Comparison of ENCODE assay signal across 17 mouse cellular contexts in the genomic region with DNA sequence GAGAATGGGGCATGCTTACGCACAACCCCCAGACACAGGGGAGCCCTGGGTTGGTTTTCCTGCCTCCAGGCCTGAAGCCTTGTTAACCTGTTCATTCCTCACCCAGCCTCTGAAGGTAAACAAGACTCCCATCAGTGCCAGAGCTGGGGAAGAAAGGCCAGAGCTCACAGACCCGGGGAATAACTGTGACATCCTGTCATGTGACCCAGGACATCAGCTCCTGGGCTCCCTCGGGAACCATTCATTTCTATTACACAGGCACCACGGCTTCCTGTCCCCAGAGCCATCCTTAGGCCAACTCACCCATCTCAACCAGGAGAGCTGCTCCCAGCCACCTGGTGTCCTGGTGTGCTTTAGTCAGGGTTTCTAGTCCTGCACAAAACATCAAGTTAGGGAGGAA. TPM values are rescaled to one million over a fixed set of nuclear protein-coding genes. Genes with fewer than 3 reads are reported as not detected.
DNase-seq lines count a peak whose midpoint lies in the region; TF ChIP-seq lines count a peak whose summit lies in the region.
"Had no signal": no experiment of that assay in that cellular context is flagged by ENCODE, and none has a peak within 500 bp of the region (broad histone marks: within the 10 kb centered on the region; RNA-seq: fewer than 3 reads in every experiment).

No protein-coding gene starts in this region.

- H3K4me3 ChIP-seq in cerebellum, adult 2 months (replicated peaks; ENCODE audit: insufficient read depth, low read depth, low read length) = no peak overlapping the region
- H3K4me3 ChIP-seq in layer of hippocampus, adult 2 months = no peak overlapping the region
- H3K4me3 ChIP-seq in embryonic facial prominence, embryonic 10.5 days = no peak overlapping the region
- H3K4me3 ChIP-seq: heart, embryonic 15.5 days; hindbrain, embryonic 12.5 days; intestine, embryonic 15.5 days; limb, embryonic 15.5 days had no signal

- 29% methylated on average over 4 of the region's 4 CpGs for WGBS in cerebellum, adult 2 months
- WGBS in embryonic facial prominence, embryonic 10.5 days = 23% methylated on average over 4 of the region's 4 CpGs

- H3K36me3 ChIP-seq in embryonic facial prominence, embryonic 10.5 days (replicated peaks) = no peaks in the 10 kb centered on the region
- H3K36me3 ChIP-seq: heart, embryonic 15.5 days; hindbrain, embryonic 12.5 days; intestine, embryonic 15.5 days; limb, embryonic 15.5 days had no signal

- DNase-seq in cerebellum, adult 2 months = no peak
- no peak for DNase-seq in cerebellum, adult 11 months
- DNase-seq in layer of hippocampus, adult 2 months (ENCODE audit: low spot score in 2 of 2) = no peak
- DNase-seq in layer of hippocampus, postnatal 25 days (ENCODE audit: extremely low spot score in 1 of 2, low spot score in 1 of 2) = no peak
- DNase-seq in MN1 (ENCODE audit: low spot score) = peak; percentile 51
- peak; percentile 33 for DNase-seq in embryonic facial prominence, embryonic 10.5 days (ENCODE audit: low spot score)
- DNase-seq in adipocyte (ENCODE audit: low spot score) = no peak
- no peak for DNase-seq in frontal cortex, postnatal 14 days (ENCODE audit: low spot score in 2 of 2)
- DNase-seq: adrenal gland, postnatal 36 days; liver, postnatal 0 days; spleen, adult 18-20 months; thymus, postnatal 25 days had no signal

- no peak for TF ChIP-seq CTCF in cerebellum, adult 2 months (IDR thresholded peaks at IDR 0.05; ENCODE audit: borderline replicate concordance, insufficient read depth, low read depth, low read length)
- TF ChIP-seq CTCF in layer of hippocampus, adult 2 months (conservative IDR thresholded peaks at IDR 0.05) = no peak

- H3K27ac ChIP-seq in cerebellum, adult 2 months (ENCODE audit: insufficient read depth, low read length) = peak overlapping the region; percentile 46; the same call in 1 of the 2 replicates
- H3K27ac ChIP-seq in layer of hippocampus, adult 2 months = peak overlapping the region; percentile 18; the same call in 1 of the 2 replicates
- H3K27ac ChIP-seq in embryonic facial prominence, embryonic 10.5 days (replicated peaks) = peak overlapping the region; percentile 11; the same call in 1 of the 2 replicates
- H3K27ac ChIP-seq: heart, embryonic 15.5 days; hindbrain, embryonic 12.5 days; intestine, embryonic 15.5 days; limb, embryonic 15.5 days had no signal

- no peaks in the 10 kb centered on the region for H3K9me3 ChIP-seq in embryonic facial prominence, embryonic 10.5 days
- H3K9me3 ChIP-seq: heart, embryonic 15.5 days; hindbrain, embryonic 12.5 days; intestine, embryonic 15.5 days; limb, embryonic 15.5 days had no signal

- no peaks in the 10 kb centered on the region for H3K27me3 ChIP-seq in cerebellum, adult 2 months (ENCODE audit: control insufficient read depth, insufficient read depth, low read length)
- H3K27me3 ChIP-seq in embryonic facial prominence, embryonic 10.5 days (replicated peaks; ENCODE audit: low read depth, poor library complexity, severe bottlenecking) = no peaks in the 10 kb centered on the region
- H3K27me3 ChIP-seq: heart, embryonic 15.5 days; hindbrain, embryonic 12.5 days; intestine, embryonic 15.5 days; limb, embryonic 15.5 days had no signal

- no peak for TF ChIP-seq POLR2A in cerebellum, adult 2 months (IDR thresholded peaks at IDR 0.05; ENCODE audit: borderline replicate concordance, insufficient read depth, low read length)

- H3K4me1 ChIP-seq in cerebellum, adult 2 months (ENCODE audit: control insufficient read depth, insufficient read depth, low read length) = peaks cover 44% of the 10 kb centered on the region
- H3K4me1 ChIP-seq in embryonic facial prominence, embryonic 10.5 days = peaks cover 13% of the 10 kb centered on the region
- H3K4me1 ChIP-seq: intestine, embryonic 15.5 days; limb, embryonic 15.5 days had no signal

RNA-seq across cellular contexts. Expression of a gene that starts 27.8 kb away (rescaled TPM):
- 273 and 275 TPM in 2 replicates for polyA plus RNA-seq in cerebellum, adult 2 months (2012; rRNA removed)
- 100 to 1,000 TPM; 312 to 318 TPM for total RNA-seq in layer of hippocampus, adult 2 months (2021)
- total RNA-seq in layer of hippocampus, postnatal 25 days (2021) = 100 to 1,000 TPM; 275 to 302 TPM
- 10.7 and 14.7 TPM in 2 replicates for polyA plus RNA-seq in embryonic facial prominence, embryonic 10.5 days (2016; fragmentation: Nextera tagmentation; extraction: Ambion mirVana)
- total RNA-seq: granulocyte monocyte progenitor cell, adult 5-6 weeks had no signal

Comparison
In these comparisons a context has a peak if more than half of its experiments do, and no peak if none do; other contexts are left out.
1. DNase-seq: peak in MN1 (single experiment) and embryonic facial prominence, embryonic 10.5 days (single experiment); none in cerebellum, adult 2 months (0 of 2), cerebellum, adult 11 months (single experiment), layer of hippocampus, adult 2 months (0 of 2), layer of hippocampus, postnatal 25 days (0 of 2), adipocyte (single experiment) and frontal cortex, postnatal 14 days (0 of 2).
2. Peak in every context shown above with its lines, with median percentiles within 50 percentile points of each other: H3K27ac ChIP-seq.